Mouse (Mus musculus) forebrain, postnatal 0 days (tissue): ENCODE data around the gene Apex2. TPM values are rescaled to one million over a fixed set of nuclear protein-coding genes. Genes with fewer than 3 reads are reported as not detected.

Source experiments
- ATAC-seq: fragments of 200-750 bp; cut with Nextera tagmentation; 2 replicates; pipeline ENCODE4 v1.8.0; 2017; ENCODE audit warnings: mild to moderate bottlenecking, moderate library complexity
- DNase-seq: peaks from one replicate; pipeline ENCODE4 v3.0.0-alpha.2; 2015
- H3K27ac ChIP-seq: fragments of 300-500 bp; sonication (generic); 2 replicates; pipeline ENCODE4 v1.5.1; 2014; ENCODE audit warnings: low read depth, mild to moderate bottlenecking, antibody characterized with exemption, low read length, moderate library complexity, mixed read lengths
- H3K27me3 ChIP-seq: fragments of 300-500 bp; sonication (generic); 2 replicates; pipeline ENCODE4 v1.6.1; 2014; ENCODE audit warnings: mild to moderate bottlenecking, low read length, mixed read lengths; ENCODE audit not compliant: insufficient read depth
- H3K36me3 ChIP-seq: fragments of 300-500 bp; sonication (generic); 2 replicates; pipeline ENCODE4 v1.6.1; 2014; ENCODE audit warnings: mild to moderate bottlenecking, moderate library complexity; ENCODE audit not compliant: insufficient read depth
- H3K4me1 ChIP-seq: fragments of 300-500 bp; sonication (generic); 2 replicates; pipeline ENCODE4 v1.6.1; 2014; ENCODE audit warnings: antibody characterized with exemption; ENCODE audit not compliant: insufficient read depth
- H3K4me2 ChIP-seq: fragments of 300-500 bp; sonication (generic); 2 replicates; pipeline ENCODE4 v1.6.1; 2014; ENCODE audit warnings: low read depth, mild to moderate bottlenecking, moderate library complexity
- H3K4me3 ChIP-seq: fragments of 300-500 bp; sonication (generic); 2 replicates; pipeline ENCODE4 v1.5.1; 2014; ENCODE audit warnings: low read depth, low read length, mixed read lengths
- H3K9ac ChIP-seq: fragments of 300-500 bp; sonication (generic); 2 replicates; pipeline ENCODE4 v1.6.1; 2014; ENCODE audit warnings: mild to moderate bottlenecking
- H3K9me3 ChIP-seq: fragments of 300-500 bp; sonication (generic); 2 replicates; pipeline ENCODE4 v1.6.1; 2016; ENCODE audit warnings: low read length
- CTCF ChIP-seq: sonication (generic); IDR thresholded peaks from 2 replicates; pipeline ENCODE4 v1.5.1; 2016; ENCODE audit warnings: antibody characterized with exemption, control low read depth, low read depth
- WGBS: fragments of 180-500 bp; shearing (Covaris S2); extraction: QIAGEN DNeasy Blood & Tissue Kit; methylation state at CpG from one replicate; pipeline ENCODE4 v1.1.7; 2014; 5-methylcytosine and 5-hydroxymethylcytosine counted together
- polyA plus RNA-seq: library from polyadenylated mRNA; unstranded; fragments of >200 nt; fragmentation: Nextera tagmentation; extraction: Ambion mirVana; gene quantifications from 2 replicates; pipeline ENCODE4 v1.2.1, GENCODE M21; 2015
- total RNA-seq: library from RNA; depleted of rRNA; stranded (reverse); fragments of >200 nt; gene quantifications from 2 replicates; pipeline ENCODE4 v1.2.3, GENCODE M21; 2014

Gene Apex2
- total and polyA plus RNA-seq, 2 experiments from 2014 or later = 14.1 to 24.0 TPM

- Histone ChIP-seq H3K4me1 (no peaks in the 10 kb centered on the region), H3K27ac (no peak within 1 kb of the TSS), H3K27me3 (no peaks in the 10 kb centered on the region), H3K4me2 (no peak within 1 kb of the TSS), H3K4me3 (no peak within 1 kb of the TSS), H3K9me3 (no peaks in the 10 kb centered on the region), H3K36me3 (no peaks in the 10 kb centered on the region), H3K9ac (no peak within 1 kb of the TSS)
- 63% methylated on average over 5 of the region's 5 CpGs for WGBS
- ATAC-seq = no peak
- no peak for TF ChIP-seq CTCF
- DNase-seq = no peak
These were observed 42.4 kb downstream of the Apex2 start, which contains the start of gene Alas2 for GRCm38 (mm10) chrX:150547239-150547638. Alas2 (plus strand) TSS chrX:150547375.

- no peak overlapping the region for H3K4me3 ChIP-seq
- DNase-seq = no peak
- no peak overlapping the region for H3K9ac ChIP-seq
- no peaks in the 10 kb centered on the region for H3K36me3 ChIP-seq
- no peak for TF ChIP-seq CTCF
- no peaks in the 10 kb centered on the region for H3K4me1 ChIP-seq
- no peak overlapping the region for H3K4me2 ChIP-seq
- H3K27ac ChIP-seq = no peak overlapping the region
- H3K9me3 ChIP-seq = no peaks in the 10 kb centered on the region
- H3K27me3 ChIP-seq = no peaks in the 10 kb centered on the region
- no peak for ATAC-seq
These were observed 48.0 kb downstream of the Apex2 start for GRCm38 (mm10) chrX:150541684-150542083.

- Histone ChIP-seq H3K27me3 (no peaks in the 10 kb centered on the region), H3K4me1 (no peaks in the 10 kb centered on the region), H3K4me2 (no peak overlapping the region), H3K36me3 (no peaks in the 10 kb centered on the region), H3K9ac (no peak overlapping the region), H3K27ac (no peak overlapping the region), H3K4me3 (no peak overlapping the region), H3K9me3 (no peaks in the 10 kb centered on the region)
- ATAC-seq = no peak
- 91% methylated on average over 2 of the region's 2 CpGs for WGBS
- no peak for TF ChIP-seq CTCF
- DNase-seq = no peak
These were observed 49.6 kb downstream of the Apex2 start for GRCm38 (mm10) chrX:150540111-150540510.

- Histone ChIP-seq H3K9ac (no peak overlapping the region), H3K4me2 (no peak overlapping the region), H3K4me1 (no peaks in the 10 kb centered on the region), H3K27ac (no peak overlapping the region), H3K27me3 (no peaks in the 10 kb centered on the region), H3K36me3 (no peaks in the 10 kb centered on the region), H3K9me3 (no peaks in the 10 kb centered on the region), H3K4me3 (no peak overlapping the region)
- no peak for DNase-seq
- WGBS = 72% methylated on average over 1 of the region's 1 CpGs
- no peak for ATAC-seq
- TF ChIP-seq CTCF = no peak
These were observed 73.2 kb downstream of the Apex2 start for GRCm38 (mm10) chrX:150516477-150516876.

- Histone ChIP-seq H3K27ac (no peak overlapping the region), H3K36me3 (no peaks in the 10 kb centered on the region), H3K4me3 (no peak overlapping the region), H3K9ac (no peak overlapping the region), H3K9me3 (no peaks in the 10 kb centered on the region), H3K27me3 (no peaks in the 10 kb centered on the region), H3K4me1 (no peaks in the 10 kb centered on the region), H3K4me2 (no peak overlapping the region)
- DNase-seq (no peak), ATAC-seq (no peak)
- TF ChIP-seq CTCF = no peak
These were observed 73.7 kb downstream of the Apex2 start for GRCm38 (mm10) chrX:150516015-150516414.

- no peak overlapping the region for H3K9ac ChIP-seq
- no peaks in the 10 kb centered on the region for H3K36me3 ChIP-seq
- peak; percentile 62 for ATAC-seq
- H3K27me3 ChIP-seq = no peaks in the 10 kb centered on the region
- H3K4me2 ChIP-seq = no peak overlapping the region
- H3K27ac ChIP-seq = no peak overlapping the region
- peak; percentile 11 for DNase-seq
- TF ChIP-seq CTCF = no peak
- H3K4me3 ChIP-seq = no peak overlapping the region
- WGBS = 67% methylated on average over 1 of the region's 1 CpGs
- no peaks in the 10 kb centered on the region for H3K4me1 ChIP-seq
- no peaks in the 10 kb centered on the region for H3K9me3 ChIP-seq
These were observed 75.5 kb downstream of the Apex2 start for GRCm38 (mm10) chrX:150514127-150514526.

- peak; percentile 8 for DNase-seq
These were observed 78.4 kb downstream of the Apex2 start for GRCm38 (mm10) chrX:150511274-150511673.

GRCm38 (mm10) chrX:150510631-150511030, 79.0 kb downstream of the Apex2 start:
- no peak overlapping the region for H3K4me3 ChIP-seq
- H3K9me3 ChIP-seq = no peaks in the 10 kb centered on the region
- H3K27me3 ChIP-seq = no peaks in the 10 kb centered on the region
- peak; percentile 65 for TF ChIP-seq CTCF
- no peak overlapping the region for H3K4me2 ChIP-seq
- ATAC-seq (no peak), DNase-seq (peak; percentile 48)
- no peaks in the 10 kb centered on the region for H3K4me1 ChIP-seq
- H3K27ac ChIP-seq = no peak overlapping the region
- WGBS = 40% methylated on average over 4 of the region's 4 CpGs
- no peaks in the 10 kb centered on the region for H3K36me3 ChIP-seq
- H3K9ac ChIP-seq = no peak overlapping the region

More at GRCm38 (mm10) chrX:150511274-150511673, 78.4 kb downstream of the Apex2 start:
- Histone ChIP-seq H3K9me3 (no peaks in the 10 kb centered on the region), H3K4me2 (no peak overlapping the region), H3K36me3 (no peaks in the 10 kb centered on the region), H3K9ac (no peak overlapping the region), H3K27me3 (no peaks in the 10 kb centered on the region), H3K4me3 (no peak overlapping the region), H3K27ac (peak overlapping the region; percentile 54), H3K4me1 (no peaks in the 10 kb centered on the region)
- TF ChIP-seq CTCF = no peak
- ATAC-seq = peak; percentile 28
- WGBS = 69% methylated on average over 6 of the region's 6 CpGs
